Mouse (Mus musculus) kidney, postnatal 14 days (tissue): ENCODE measurements around the gene Zdhhc11.
"Not testable (repeated sequence)": the region's sequence is repeated elsewhere in the genome, so short reads cannot be mapped to it uniquely, and the experiment has no call there.

Experiments
- DNase-seq: peaks from one replicate; pipeline ENCODE4 v3.0.0; 2022; ENCODE audit warnings: mixed read lengths

Gene Zdhhc11

DNA sequence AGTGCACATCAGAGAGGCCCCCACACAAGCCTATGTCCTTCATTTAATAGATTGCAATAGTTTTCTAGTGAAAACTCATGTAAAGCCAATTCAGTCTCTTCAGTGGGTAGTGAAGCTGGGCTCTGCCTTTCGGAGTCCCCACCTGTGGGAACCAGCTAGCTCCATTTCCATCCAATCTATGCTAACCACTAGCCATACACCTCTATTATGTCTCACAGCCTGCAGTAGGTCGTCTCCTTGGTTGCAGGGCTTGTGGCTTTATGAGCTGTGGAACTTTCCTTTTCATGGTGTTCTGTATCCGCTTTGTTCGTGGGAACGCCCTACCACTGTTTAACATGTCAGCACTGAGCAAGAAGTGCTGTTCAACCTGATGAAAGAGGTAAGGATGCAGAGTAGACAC is at the start of gene Zdhhc11:
Gene Zdhhc11, plus strand, starts transcription at position 301 of the 400 bp plus-strand sequence.
- no peak for DNase-seq

GRCm38 (mm10) chr13:73932201-73932600 is 31.4 kb upstream of the Zdhhc11 start:
- DNase-seq: no peak

DNA sequence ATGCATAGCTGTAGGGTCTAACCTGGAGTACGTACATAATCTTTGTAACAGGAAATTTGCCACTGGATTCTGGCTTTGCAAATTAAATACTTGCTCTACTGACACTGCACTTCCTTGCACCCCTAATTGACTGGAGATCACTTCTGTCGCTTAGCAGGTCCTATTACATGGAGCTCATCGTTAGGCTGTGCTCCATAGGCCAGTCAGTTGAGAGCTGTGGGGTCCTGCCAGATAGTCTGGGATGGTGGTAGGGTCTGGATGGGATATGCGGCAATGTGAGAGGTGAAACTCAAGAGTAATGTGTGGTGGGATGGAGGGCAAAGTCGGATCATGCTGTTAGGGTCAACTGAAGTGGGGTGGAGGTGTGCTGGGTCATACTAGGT is 26.7 kb upstream of the Zdhhc11 start:
- DNase-seq: no peak

DNA sequence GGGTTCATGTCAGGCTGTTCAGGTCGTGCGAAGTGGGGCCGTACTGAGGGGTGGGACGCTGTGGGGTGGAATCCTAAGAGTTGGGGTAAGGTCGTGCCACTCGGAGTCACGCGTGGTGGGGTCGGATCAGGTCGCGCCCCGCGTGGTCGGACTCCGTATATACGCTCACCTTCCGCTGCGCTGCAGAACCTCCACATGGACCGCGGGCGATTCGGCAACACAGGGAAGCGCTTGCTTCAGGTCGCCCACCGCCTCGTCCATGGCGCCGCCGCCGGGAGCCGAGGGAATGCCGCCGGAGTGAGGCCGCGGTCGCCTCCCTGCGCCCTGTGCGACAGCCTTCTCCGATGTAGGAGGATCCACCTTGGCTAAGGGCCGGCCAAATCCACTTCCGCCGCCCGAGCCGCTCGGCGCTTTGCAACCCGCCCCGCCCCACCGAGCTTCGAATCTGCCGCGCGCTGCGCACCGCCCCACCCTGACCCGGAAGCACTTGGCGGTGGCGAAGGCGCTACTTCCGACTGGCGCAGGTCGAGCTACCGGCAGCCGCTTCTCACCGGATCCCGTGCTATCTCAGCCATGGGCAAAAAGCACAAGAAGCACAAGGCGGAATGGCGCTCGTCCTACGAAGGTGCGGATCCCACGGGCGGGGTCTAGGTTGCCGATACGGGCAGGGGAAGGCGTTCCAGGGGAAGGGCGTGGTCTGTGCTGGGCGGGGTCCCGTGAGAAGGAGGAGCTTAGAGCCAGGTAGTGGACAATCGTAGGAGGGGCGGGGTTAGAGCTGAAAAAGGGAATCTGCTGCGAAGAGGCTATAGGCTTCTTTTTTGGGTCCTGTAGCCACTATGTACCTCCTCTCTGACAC is 26.1 kb upstream of the Zdhhc11 start, which contains the start of the genes Trip13 and Brd9:
Gene Trip13, minus strand, starts transcription at position 464 of the 856 bp plus-strand sequence.
Gene Brd9, plus strand, starts transcription at position 491 of the 856 bp plus-strand sequence.
- DNase-seq: peak; percentile 94

DNA sequence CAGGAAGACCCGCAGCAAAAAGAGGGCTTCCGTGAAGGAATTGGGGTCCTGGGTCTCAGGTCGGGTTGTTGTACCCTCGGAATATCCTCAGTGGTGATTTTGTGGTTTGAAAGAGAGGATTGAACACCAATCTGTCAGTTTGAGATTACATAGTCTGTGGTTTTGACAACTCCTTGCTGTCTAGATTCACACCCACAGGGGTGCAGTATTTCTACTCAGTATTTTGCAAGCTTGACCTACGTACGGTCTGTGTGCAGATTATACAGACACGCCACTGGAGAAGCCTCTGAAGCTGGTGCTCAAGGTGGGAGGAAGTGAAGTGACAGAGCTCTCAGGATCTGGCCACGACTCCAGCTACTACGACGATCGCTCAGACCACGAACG is 25.5 kb upstream of the Zdhhc11 start:
- peak; percentile 1 for DNase-seq

- no peak for DNase-seq
These were observed 24.6 kb upstream of the Zdhhc11 start for GRCm38 (mm10) chr13:73939101-73939500.

- no peak for DNase-seq
These were observed 19.0 kb upstream of the Zdhhc11 start for GRCm38 (mm10) chr13:73944606-73945005.

- DNase-seq: no peak
These were observed 10.0 kb upstream of the Zdhhc11 start for GRCm38 (mm10) chr13:73953551-73954130.

- no peak for DNase-seq
These were observed 9.0 kb upstream of the Zdhhc11 start for GRCm38 (mm10) chr13:73954666-73955065.

DNA sequence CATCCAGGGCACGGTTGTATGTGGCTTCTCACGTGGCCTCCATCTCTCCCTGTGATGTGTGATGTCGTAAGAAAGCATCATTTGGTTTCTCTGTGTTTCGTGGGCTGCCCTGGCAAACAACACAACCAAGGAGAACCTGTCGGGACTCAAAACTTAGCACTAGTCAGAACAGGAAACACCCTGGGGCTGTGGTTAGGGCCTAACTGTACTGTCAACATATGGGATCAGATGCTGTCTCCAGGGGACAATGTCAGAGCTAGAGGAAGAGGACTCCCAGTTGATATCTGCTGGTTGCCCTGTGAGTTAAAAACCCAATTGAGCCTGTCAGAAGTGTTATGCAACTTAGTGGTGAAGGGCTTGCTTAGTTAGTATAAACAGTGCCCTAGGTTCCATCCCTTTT is 8.1 kb upstream of the Zdhhc11 start:
- no peak for DNase-seq

DNA sequence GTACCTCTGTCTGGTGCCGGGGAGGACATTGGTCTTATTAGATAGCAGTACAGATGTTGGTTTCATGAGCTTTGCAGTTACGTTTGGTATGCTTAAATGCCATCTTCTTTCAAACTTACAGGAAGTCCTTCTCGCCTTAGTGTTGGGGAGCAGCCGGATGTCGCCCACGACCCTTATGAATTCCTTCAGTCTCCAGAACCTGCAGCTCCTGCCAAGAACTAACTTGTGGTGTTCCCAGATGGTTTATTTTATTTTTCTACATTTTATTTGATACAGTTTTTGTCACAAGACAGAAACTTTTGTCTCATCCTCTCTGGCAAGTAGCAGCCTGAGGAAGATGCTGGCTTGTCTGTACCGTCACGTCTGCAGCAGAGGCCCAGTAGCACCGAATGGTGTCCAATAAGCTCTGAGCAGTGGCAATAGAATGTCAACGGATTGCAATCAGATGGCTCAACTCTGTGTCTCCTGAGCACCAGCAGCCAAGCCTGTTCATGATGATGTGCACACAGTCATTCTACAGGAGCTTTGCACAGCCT is 3.5 kb upstream of the Zdhhc11 start:
- DNase-seq: peak; percentile 18

DNA sequence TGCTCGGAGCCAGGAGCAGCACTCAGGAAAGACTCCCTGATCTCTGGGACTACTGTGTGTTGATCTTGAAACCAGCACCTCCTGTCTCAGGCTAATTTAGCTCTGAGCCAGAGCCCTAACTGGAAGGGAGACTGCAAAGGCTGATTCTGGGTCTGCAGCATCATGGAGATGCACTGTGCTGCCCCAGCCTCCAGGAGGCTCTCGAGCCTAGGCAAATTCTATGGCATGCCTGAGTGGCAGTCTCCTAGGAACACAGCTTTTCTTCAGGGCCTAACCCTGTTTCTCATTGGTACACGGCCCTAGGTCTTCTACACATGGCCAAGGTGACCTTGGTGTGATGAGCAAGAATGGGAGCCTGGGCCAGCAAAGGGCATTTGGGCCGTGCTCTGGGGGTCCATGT is 2.5 kb upstream of the Zdhhc11 start:
- DNase-seq: no peak

DNA sequence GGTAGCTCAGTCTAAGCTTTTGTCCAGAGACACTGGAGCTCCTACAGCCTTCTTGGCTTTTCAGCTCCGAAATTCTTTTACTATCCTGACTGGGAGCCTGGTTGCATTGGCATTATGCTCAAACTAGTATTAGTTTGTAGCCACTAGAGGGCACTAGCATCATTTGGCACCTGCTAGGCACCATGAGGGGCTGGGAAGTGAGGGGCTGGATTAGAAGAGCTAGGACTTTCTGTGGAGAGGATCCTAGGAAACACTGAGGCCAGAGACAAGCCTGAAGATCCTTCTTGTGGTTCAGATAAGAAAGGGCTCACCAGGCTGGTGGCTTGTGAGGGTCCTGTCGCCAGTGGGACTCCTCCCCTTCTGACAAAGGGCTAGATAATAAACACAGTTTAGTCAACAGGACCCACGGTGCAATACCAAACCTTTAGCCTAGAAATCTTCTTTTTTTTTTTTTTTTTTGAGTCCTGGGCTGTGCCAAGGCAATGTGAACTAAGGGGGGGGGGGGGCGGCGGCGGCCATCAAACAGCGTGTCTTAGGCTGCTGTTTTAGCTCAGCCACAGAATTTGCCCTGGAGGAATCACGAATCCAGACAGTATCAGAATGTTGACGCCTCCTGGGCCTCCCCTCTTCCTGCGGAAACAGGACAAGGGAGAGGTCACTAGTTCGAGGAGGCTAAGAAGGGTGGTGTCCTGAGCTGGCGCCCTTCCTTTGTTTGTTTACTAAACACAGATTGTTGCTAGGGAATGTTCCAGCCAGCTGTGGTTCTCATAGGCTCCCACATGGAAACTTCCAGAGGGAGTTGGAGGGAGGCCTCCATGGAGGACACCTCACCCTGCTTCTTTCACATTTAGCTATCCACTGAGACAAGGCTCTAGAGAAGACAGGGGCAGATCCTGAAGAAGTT is 7.1 kb downstream of the Zdhhc11 start:
- peak; percentile 88 for DNase-seq

DNA sequence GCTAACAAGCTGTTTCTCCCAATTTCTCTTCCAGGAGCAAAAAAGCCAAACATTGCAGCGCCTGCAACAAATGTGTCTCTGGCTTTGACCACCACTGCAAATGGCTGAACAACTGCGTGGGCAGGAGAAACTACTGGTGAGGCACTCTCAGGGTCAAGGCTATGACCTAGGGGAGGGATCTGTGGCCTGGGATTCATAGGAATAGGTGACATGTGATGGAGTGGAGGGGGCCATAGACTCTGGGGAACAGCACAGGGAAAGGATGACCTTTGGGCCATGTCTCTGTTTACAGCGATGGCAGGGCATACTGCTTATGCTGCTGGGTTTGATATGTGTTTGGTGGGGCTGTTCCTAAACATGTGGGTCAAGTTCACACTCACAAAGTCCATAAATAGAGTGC is 10.9 kb downstream of the Zdhhc11 start:
- no peak for DNase-seq

GRCm38 (mm10) chr13:73976935-73977334 is 13.3 kb downstream of the Zdhhc11 start:
- DNase-seq: no peak

GRCm38 (mm10) chr13:73990325-73990724 is 26.7 kb downstream of the Zdhhc11 start:
- DNase-seq: no peak

GRCm38 (mm10) chr13:73990761-73991160 is 27.1 kb downstream of the Zdhhc11 start:
- DNase-seq: no peak

DNA sequence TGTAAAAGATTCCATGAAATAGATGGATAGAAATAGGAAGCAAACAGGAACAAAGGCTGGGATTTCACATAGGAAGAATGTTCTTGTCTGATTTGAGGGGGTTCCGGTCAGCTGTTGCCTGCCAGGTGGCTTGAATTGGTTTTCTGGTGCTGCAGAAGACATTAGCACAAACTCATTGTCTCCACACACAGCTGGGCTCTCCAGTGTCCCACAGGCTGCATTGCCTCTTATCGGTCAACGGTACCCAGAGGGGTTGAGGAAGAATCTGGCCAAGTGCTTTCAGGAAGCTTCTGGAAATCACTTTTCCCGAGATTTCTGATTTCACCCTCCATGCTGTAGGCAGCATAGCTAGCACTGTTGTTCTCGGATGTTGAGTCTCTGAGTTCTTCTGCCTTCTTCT is 27.6 kb downstream of the Zdhhc11 start:
- no peak for DNase-seq

DNA sequence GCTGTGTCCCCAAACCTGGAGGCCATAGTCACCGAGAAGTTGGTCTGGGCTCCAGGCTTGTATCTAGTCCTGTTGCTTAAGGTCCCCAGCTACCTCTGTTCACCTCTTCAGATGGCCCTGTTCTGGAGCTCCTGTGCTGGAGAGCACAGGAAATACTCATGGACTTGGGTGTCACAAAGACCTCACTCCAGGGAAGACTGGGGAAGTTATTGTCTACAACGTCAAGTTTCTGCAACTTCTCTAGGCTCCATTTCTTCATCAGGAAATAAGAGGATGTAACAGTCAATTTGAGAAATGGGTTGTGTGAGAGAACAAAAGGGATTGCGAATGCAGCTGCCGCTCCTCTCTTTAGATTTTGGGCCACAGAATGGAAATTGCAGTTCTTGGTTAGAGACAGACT is 32.8 kb downstream of the Zdhhc11 start:
- DNase-seq: no peak

- no peak for DNase-seq
These were observed 36.9 kb downstream of the Zdhhc11 start for GRCm38 (mm10) chr13:74000519-74000918.

GRCm38 (mm10) chr13:74000961-74001360 is 37.3 kb downstream of the Zdhhc11 start:
- no peak for DNase-seq

- no peak for DNase-seq
These were observed 37.8 kb downstream of the Zdhhc11 start for GRCm38 (mm10) chr13:74001492-74001891.

DNA sequence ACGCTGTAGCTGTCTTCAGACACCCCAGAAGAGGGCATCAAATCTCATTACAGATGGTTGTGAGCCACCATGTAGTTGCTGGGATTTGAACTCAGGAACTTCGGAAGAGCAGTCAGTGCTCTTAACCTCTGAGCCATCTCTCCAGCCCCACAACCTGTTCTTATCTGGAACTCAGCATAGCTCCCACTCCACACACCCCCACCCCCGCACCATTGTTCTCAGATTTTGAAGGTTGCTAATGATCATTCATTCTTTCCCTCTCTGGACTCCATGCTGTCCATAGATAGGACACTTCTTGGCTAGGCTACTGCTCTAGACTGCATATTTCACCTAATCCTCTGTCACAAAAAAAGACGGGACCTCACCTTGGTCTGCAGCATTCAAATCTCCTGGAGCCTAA is 43.2 kb downstream of the Zdhhc11 start:
- not testable (repeated sequence) for DNase-seq
